Comparison of ENCODE assay signal across 9 mouse cellular contexts in the genomic region with DNA sequence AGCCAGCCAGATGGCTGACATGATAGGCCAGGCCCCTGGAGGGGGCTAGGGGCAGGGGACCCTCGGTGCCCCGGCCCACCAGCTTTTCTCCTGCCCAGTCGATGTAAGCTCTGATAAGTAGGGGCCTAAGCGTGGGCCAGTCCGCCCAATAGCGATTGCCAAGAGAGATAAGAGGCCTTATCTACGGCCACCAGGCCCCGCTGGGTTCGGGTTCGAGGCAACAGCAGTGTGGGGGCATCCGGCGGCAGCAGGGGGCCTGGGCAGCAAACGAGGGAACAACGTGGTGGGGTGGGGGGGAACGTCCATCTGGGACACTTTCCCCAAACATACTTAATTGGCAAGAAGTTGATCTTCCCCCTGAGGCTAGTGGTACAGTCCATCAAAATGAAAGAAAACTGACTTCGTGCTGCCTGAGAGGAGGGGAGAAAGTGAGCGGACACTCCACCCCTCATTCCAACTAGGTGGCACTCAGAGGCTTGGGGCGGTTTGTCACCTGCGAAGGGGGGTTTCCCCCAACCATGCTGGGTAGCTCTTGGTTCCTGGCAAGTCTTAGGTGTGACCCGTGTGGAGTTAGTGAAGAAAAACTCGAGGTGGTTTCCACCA. TPM values are rescaled to one million over a fixed set of nuclear protein-coding genes. Genes with fewer than 3 reads are reported as not detected.
DNase-seq lines count a peak whose midpoint lies in the region; ATAC-seq lines count a peak whose summit lies in the region.
"Had no signal": no experiment of that assay in that cellular context is flagged by ENCODE, and none has a peak within 500 bp of the region (broad histone marks: within the 10 kb centered on the region; RNA-seq: fewer than 3 reads in every experiment).

No protein-coding gene starts in this region.

- H3K27me3 ChIP-seq in forebrain, embryonic 14.5 days (replicated peaks; ENCODE audit: control insufficient read depth, insufficient read depth, low read length): peaks cover 32% of the 10 kb centered on the region
- peaks cover 48% of the 10 kb centered on the region for H3K27me3 ChIP-seq in limb, embryonic 12.5 days
- no peaks in the 10 kb centered on the region; the same call in 1 of the 2 replicates for H3K27me3 ChIP-seq in midbrain, embryonic 16.5 days (ENCODE audit: control insufficient read depth, insufficient read depth, low read depth, low read length)
- H3K27me3 ChIP-seq: Patski had no signal

- peak overlapping the region; percentile 51 for H3K4me3 ChIP-seq in forebrain, embryonic 14.5 days (ENCODE audit: low read depth, low read length)
- peak overlapping the region; percentile 52 for H3K4me3 ChIP-seq in limb, embryonic 12.5 days (replicated peaks)
- H3K4me3 ChIP-seq in midbrain, embryonic 16.5 days (ENCODE audit: low read depth, low read length): peak overlapping the region; percentile 77

- DNase-seq in cerebellum, adult 11-12 months: peak; percentile 60
- no peak for DNase-seq in cerebellum, postnatal 36 days
- DNase-seq in MEL-GATA-1-ER (ENCODE audit: extremely low read depth, low read depth): peak; percentile 96
- no peak for DNase-seq in forebrain, embryonic 14.5 days (ENCODE audit: low spot score)
- peak; percentile 59 for DNase-seq in thymus, postnatal 4 days
- DNase-seq in urinary bladder, adult 2 months (ENCODE audit: low spot score): no peak

- H3K4me1 ChIP-seq in forebrain, embryonic 14.5 days (ENCODE audit: control insufficient read depth, insufficient read depth, low read length): peaks cover 19% of the 10 kb centered on the region
- peaks cover 44% of the 10 kb centered on the region for H3K4me1 ChIP-seq in limb, embryonic 12.5 days (replicated peaks)
- H3K4me1 ChIP-seq in midbrain, embryonic 16.5 days (ENCODE audit: control insufficient read depth, insufficient read depth, low read length): peaks cover 28% of the 10 kb centered on the region; the same call in 1 of the 2 replicates

- H3K36me3 ChIP-seq in forebrain, embryonic 14.5 days (ENCODE audit: control insufficient read depth, insufficient read depth, low read length): no peaks in the 10 kb centered on the region
- H3K36me3 ChIP-seq in limb, embryonic 12.5 days: no peaks in the 10 kb centered on the region
- no peaks in the 10 kb centered on the region for H3K36me3 ChIP-seq in midbrain, embryonic 16.5 days (ENCODE audit: control insufficient read depth, insufficient read depth, low read length)

- 5% methylated on average over 21 of the region's 21 CpGs for WGBS in forebrain, embryonic 14.5 days
- WGBS in limb, embryonic 12.5 days: 3% methylated on average over 21 of the region's 21 CpGs
- WGBS in midbrain, embryonic 16.5 days: 4% methylated on average over 21 of the region's 21 CpGs

- peak overlapping the region; percentile 46; the same call in 1 of the 2 replicates for H3K9ac ChIP-seq in forebrain, embryonic 14.5 days (ENCODE audit: low read length)
- peak overlapping the region; percentile 57; the same call in 1 of the 2 replicates for H3K9ac ChIP-seq in limb, embryonic 12.5 days (replicated peaks)
- H3K9ac ChIP-seq in midbrain, embryonic 16.5 days (ENCODE audit: low read depth, low read length): peak overlapping the region; percentile 82

- H3K4me2 ChIP-seq in forebrain, embryonic 14.5 days (ENCODE audit: low read length): peak overlapping the region; percentile 99
- peak overlapping the region; percentile 83 for H3K4me2 ChIP-seq in limb, embryonic 12.5 days
- H3K4me2 ChIP-seq in midbrain, embryonic 16.5 days (ENCODE audit: low read length): peak overlapping the region; percentile 99

- no peaks in the 10 kb centered on the region for H3K9me3 ChIP-seq in forebrain, embryonic 14.5 days (replicated peaks; ENCODE audit: control insufficient read depth, low read length)
- H3K9me3 ChIP-seq in limb, embryonic 12.5 days: no peaks in the 10 kb centered on the region
- no peaks in the 10 kb centered on the region for H3K9me3 ChIP-seq in midbrain, embryonic 16.5 days (replicated peaks; ENCODE audit: control insufficient read depth, low read length, poor library complexity, severe bottlenecking)

- ATAC-seq in forebrain, embryonic 14.5 days: no peak
- ATAC-seq in limb, embryonic 12.5 days (ENCODE audit: insufficient number of reproducible peaks, insufficient read depth, low FRiP score, low TSS enrichment, low read depth): no peak
- no peak for ATAC-seq in midbrain, embryonic 16.5 days
- ATAC-seq: Patski had no signal

- no peak overlapping the region for H3K27ac ChIP-seq in forebrain, embryonic 14.5 days (ENCODE audit: low read depth, low read length)
- 0 out of 2 replicates have a peak overlapping the region, but pooled peaks have one; percentile 7 for H3K27ac ChIP-seq in limb, embryonic 12.5 days
- peak overlapping the region; percentile 53 for H3K27ac ChIP-seq in midbrain, embryonic 16.5 days (ENCODE audit: low read length)

RNA-seq across cellular contexts. Expression of a gene that starts 2.8 kb away (rescaled TPM):
- polyA plus RNA-seq in forebrain, embryonic 14.5 days (2014; fragmentation: Nextera tagmentation; extraction: Ambion mirVana): 0.41 and 0.47 TPM in 2 replicates
- 1.2 and 1.4 TPM in 2 replicates for polyA plus RNA-seq in limb, embryonic 12.5 days (2016; fragmentation: Nextera tagmentation; extraction: Ambion mirVana)
- 0.77 and 1.2 TPM in 2 replicates for polyA plus RNA-seq in midbrain, embryonic 16.5 days (2015; fragmentation: Nextera tagmentation; extraction: Ambion mirVana)
- 13.2 and 16.2 TPM in 2 replicates for polyA plus RNA-seq in urinary bladder, adult 2 months (2012; rRNA removed)

Comparison
In these comparisons a context has a peak if more than half of its experiments do, and no peak if none do; other contexts are left out.
1. DNase-seq: peak in cerebellum, adult 11-12 months (single experiment), MEL-GATA-1-ER (single experiment) and thymus, postnatal 4 days (single experiment); none in cerebellum, postnatal 36 days (0 of 2), forebrain, embryonic 14.5 days (single experiment) and urinary bladder, adult 2 months (single experiment).
2. Peak in every context shown above with its lines, with median percentiles within 50 percentile points of each other: H3K4me2 ChIP-seq, H3K4me3 ChIP-seq and H3K9ac ChIP-seq.